Mouse (Mus musculus): Measurements from ENCODE around the gene Sept10.

- no peak for TF ChIP-seq CTCF (IDR thresholded peaks at IDR 0.05 in 2 of 3, conservative IDR thresholded peaks at IDR 0.05 in 1 of 3; ENCODE audit: control insufficient read depth in 1 of 3, insufficient read depth in 1 of 3, low read depth in 2 of 3, low read length in 3 of 3, poor library complexity in 1 of 3, severe bottlenecking in 1 of 3)
- no peak for TF ChIP-seq ZKSCAN1 (IDR thresholded peaks at IDR 0.05; ENCODE audit: low read depth, low read length)
- TF ChIP-seq GATA1 (IDR thresholded peaks at IDR 0.05; ENCODE audit: low read depth, low read length): no peak
- no peak for TF ChIP-seq HCFC1 (IDR thresholded peaks at IDR 0.05; ENCODE audit: low read depth, low read length)
- no peak for TF ChIP-seq EP300 (IDR thresholded peaks at IDR 0.05; ENCODE audit: low read depth in 1 of 2, low read length in 2 of 2)
- no peak for TF ChIP-seq TBP (IDR thresholded peaks at IDR 0.05; ENCODE audit: low read depth, low read length)
- TF ChIP-seq USF1 (IDR thresholded peaks at IDR 0.05; ENCODE audit: low read depth, low read length): no peak
- TF ChIP-seq ZMIZ1 (IDR thresholded peaks at IDR 0.05; ENCODE audit: low read depth, low read length): no peak
- no peak for TF ChIP-seq ETS1 (IDR thresholded peaks at IDR 0.05; ENCODE audit: low read depth, low read length)
- TF ChIP-seq CHD1 (IDR thresholded peaks at IDR 0.05; ENCODE audit: low read depth, low read length): no peak
- no peak for TF ChIP-seq POLR2A (IDR thresholded peaks at IDR 0.05; ENCODE audit: control insufficient read depth in 1 of 2, insufficient read depth in 1 of 2, low read depth in 1 of 2, low read length in 2 of 2, poor library complexity in 1 of 2)
- TF ChIP-seq ZNF384 (IDR thresholded peaks at IDR 0.05; ENCODE audit: low read depth, low read length): no peak
- no peak for TF ChIP-seq MAFK (IDR thresholded peaks at IDR 0.05; ENCODE audit: borderline replicate concordance, low read depth, low read length)
- no peak for TF ChIP-seq RAD21 (IDR thresholded peaks at IDR 0.05; ENCODE audit: low read depth, low read length)
Observed at GRCm38 (mm10) chr10:59113386-59113785, 108.3 kb downstream of the Sept10 start.
